Mouse (Mus musculus): ENCODE results near the gene Sfta2. TPM values are rescaled to one million over a fixed set of nuclear protein-coding genes. Genes with fewer than 3 reads are reported as not detected.

Sfta2 gene
- total and polyA plus RNA-seq, 3 experiments, result not detected

GRCm38 (mm10) chr17:35673416-35674035, 72.2 kb downstream of the Sfta2 start, which contains the start of gene Gtf2h4 (continued):
- no peak for TF ChIP-seq RCOR1 (IDR thresholded peaks at IDR 0.05; ENCODE audit: low read depth, low read length)
- peak in 1 of 3 experiments; percentile 10; a peak in 1 of 6 replicates for TF ChIP-seq CTCF (IDR thresholded peaks at IDR 0.05 in 2 of 3, conservative IDR thresholded peaks at IDR 0.05 in 1 of 3; ENCODE audit: control insufficient read depth in 1 of 3, insufficient read depth in 1 of 3, low read depth in 2 of 3, low read length in 3 of 3, poor library complexity in 1 of 3, severe bottlenecking in 1 of 3)
- no peak for TF ChIP-seq E2F4 (IDR thresholded peaks at IDR 0.05; ENCODE audit: borderline replicate concordance, low read depth, low read length)
- TF ChIP-seq NRF1 (IDR thresholded peaks at IDR 0.05; ENCODE audit: insufficient read depth, low read depth, low read length, poor library complexity, severe bottlenecking), result no peak
- peak; percentile 86 for TF ChIP-seq TBP (IDR thresholded peaks at IDR 0.05; ENCODE audit: low read depth, low read length)
- no peak for TF ChIP-seq MYB (IDR thresholded peaks at IDR 0.05; ENCODE audit: low read depth, low read length)
- no peak for TF ChIP-seq CHD2 (IDR thresholded peaks at IDR 0.05; ENCODE audit: low read length)
- TF ChIP-seq ZKSCAN1 (IDR thresholded peaks at IDR 0.05; ENCODE audit: low read depth, low read length), result no peak

GRCm38 (mm10) chr17:35680591-35680990, 79.2 kb downstream of the Sfta2 start:
- Histone ChIP-seq H3K4me3 (ENCODE audit: control insufficient read depth in 1 of 2, insufficient read depth in 1 of 2, low read depth in 2 of 2, low read length in 2 of 2) (no peak overlapping the region), H3K36me3 (ENCODE audit: control insufficient read depth in 1 of 2, insufficient read depth in 2 of 2, low read length in 2 of 2) (no peaks in the 10 kb centered on the region), H3K79me2 (ENCODE audit: control insufficient read depth, insufficient read depth, low read length, poor library complexity) (no peaks in the 10 kb centered on the region), H3K4me1 (ENCODE audit: control insufficient read depth in 1 of 2, insufficient read depth in 2 of 2, low read length in 2 of 2) (no peaks in the 10 kb centered on the region), H3K27me3 (ENCODE audit: control insufficient read depth in 1 of 2, insufficient read depth in 2 of 2, low read length in 2 of 2) (no peaks in the 10 kb centered on the region), H3K27ac (ENCODE audit: control insufficient read depth, low read depth, low read length) (no peak overlapping the region), H3K9me3 (replicated peaks; ENCODE audit: insufficient read depth, low read length) (no peaks in the 10 kb centered on the region), H3K9ac (ENCODE audit: control insufficient read depth, low read depth, low read length, poor library complexity, severe bottlenecking) (no peak overlapping the region)
- TF ChIP-seq HCFC1 (IDR thresholded peaks at IDR 0.05; ENCODE audit: low read depth, low read length), result no peak
- no peak for TF ChIP-seq MAZ (IDR thresholded peaks at IDR 0.05; ENCODE audit: low read depth, low read length)
- TF ChIP-seq RAD21 (IDR thresholded peaks at IDR 0.05; ENCODE audit: low read depth, low read length), result no peak
- TF ChIP-seq MEF2A (IDR thresholded peaks at IDR 0.05; ENCODE audit: extremely low read depth, insufficient replicate concordance, low read depth, low read length, poor library complexity, severe bottlenecking), result no peak
- no peak for TF ChIP-seq MAX (IDR thresholded peaks at IDR 0.05; ENCODE audit: low read length)
- TF ChIP-seq ZNF384 (IDR thresholded peaks at IDR 0.05; ENCODE audit: low read depth, low read length), result no peak
- no peak for TF ChIP-seq TAL1 (IDR thresholded peaks at IDR 0.05; ENCODE audit: low read length)
- TF ChIP-seq POLR2AphosphoS2 (IDR thresholded peaks at IDR 0.05; ENCODE audit: low read length), result no peak
- no peak for TF ChIP-seq SMC3 (IDR thresholded peaks at IDR 0.05; ENCODE audit: low read depth, low read length)
- no peak for TF ChIP-seq ETS1 (IDR thresholded peaks at IDR 0.05; ENCODE audit: low read depth, low read length)
- TF ChIP-seq POLR2A (IDR thresholded peaks at IDR 0.05; ENCODE audit: control insufficient read depth in 1 of 2, insufficient read depth in 1 of 2, low read depth in 1 of 2, low read length in 2 of 2, poor library complexity in 1 of 2), result no peak
- TF ChIP-seq ZMIZ1 (IDR thresholded peaks at IDR 0.05; ENCODE audit: low read depth, low read length), result no peak
- no peak for TF ChIP-seq ELF1 (IDR thresholded peaks at IDR 0.05; ENCODE audit: low read depth, low read length)
- no peak for DNase-seq (ENCODE audit: low read depth, low spot score)
